Mouse (Mus musculus) megakaryocyte-erythroid progenitor cell, adult 5 weeks (primary cell): ENCODE data around the gene Snap91. TPM values are rescaled to one million over a fixed set of nuclear protein-coding genes. Genes with fewer than 3 reads are reported as not detected.

Source experiments
- polyA plus RNA-seq: library from polyadenylated mRNA; stranded (reverse); fragments of >175 nt; gene quantifications from 2 replicates; pipeline ENCODE4 v1.2.3, GENCODE M21; 2012

The Snap91 gene
- not detected in 2 replicates for polyA plus RNA-seq

GRCm38 (mm10) chr9:86880113-86880972 is at the start of gene Snap91:
Gene Snap91 (minus strand): TSS chr9:86880654.

GRCm38 (mm10) chr9:86742959-86743911 is 137.2 kb downstream of the Snap91 start, which contains the start of gene Prss35:
Gene Prss35 (plus strand): TSS chr9:86743649.

Other genes starting within 250 kb of the Snap91 start
- 0.04 and 0.10 TPM in 2 replicates for gene Me1, start 184.7 kb downstream of the Snap91 start, polyA plus RNA-seq
- not detected in 2 replicates for gene Prss35, start 137.0 kb downstream of the Snap91 start, polyA plus RNA-seq
- gene Ripply2, start 134.9 kb upstream of the Snap91 start, polyA plus RNA-seq = not detected in 2 replicates
- gene Cyb5r4, start 141.4 kb upstream of the Snap91 start, polyA plus RNA-seq = 21.2 and 21.8 TPM in 2 replicates